Mouse (Mus musculus) gastrocnemius, postnatal 36 days (tissue): Measurements from ENCODE around the gene Krtap9-3. TPM values are rescaled to one million over a fixed set of nuclear protein-coding genes. Genes with fewer than 3 reads are reported as not detected.

Experiments used
- DNase-seq, 2 experiments: peaks; one replicate each; pipeline ENCODE4 v3.0.0; 2022
- intact Hi-C: fragments of 180-260 bp; cut with DNase I; formaldehyde crosslinking; loops from one replicate; pipeline ENCODE4 v1.15.1; 2025
- total RNA-seq, 2 experiments: library from RNA; stranded (reverse); gene quantifications; 2 replicates each; pipeline ENCODE4 v1.2.3; 2021

Gene Krtap9-3
- total RNA-seq, 2 experiments from 2014 or later: not detected

DNA sequence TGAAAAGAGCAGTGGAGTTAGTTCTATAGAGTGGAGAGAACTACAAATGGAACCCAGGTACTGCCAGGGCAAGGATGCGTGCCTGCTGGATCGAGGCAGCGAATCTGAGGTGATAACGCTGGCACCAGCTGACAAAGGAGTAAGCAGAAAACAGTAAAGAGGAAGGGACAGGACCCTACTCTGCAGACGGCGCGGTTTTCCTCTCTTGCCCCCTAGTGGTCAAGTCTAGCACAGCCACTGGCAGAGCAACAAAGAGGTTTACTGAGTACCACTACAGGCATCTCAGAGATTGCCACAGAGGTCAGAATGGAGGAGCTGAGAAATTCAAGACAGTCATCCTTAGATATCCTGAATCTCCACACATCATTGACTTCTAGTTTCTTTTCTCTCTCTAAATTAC, 23.8 kb downstream of the Krtap9-3 start:
- peak in 1 of 2 experiments; percentile 24 for DNase-seq
- intact Hi-C loops: loop anchor here (5.0 to 10.0 kb wide), 2 partner anchors 107 to 189 kb away; partner anchors contain the start of gene Krt10

DNA sequence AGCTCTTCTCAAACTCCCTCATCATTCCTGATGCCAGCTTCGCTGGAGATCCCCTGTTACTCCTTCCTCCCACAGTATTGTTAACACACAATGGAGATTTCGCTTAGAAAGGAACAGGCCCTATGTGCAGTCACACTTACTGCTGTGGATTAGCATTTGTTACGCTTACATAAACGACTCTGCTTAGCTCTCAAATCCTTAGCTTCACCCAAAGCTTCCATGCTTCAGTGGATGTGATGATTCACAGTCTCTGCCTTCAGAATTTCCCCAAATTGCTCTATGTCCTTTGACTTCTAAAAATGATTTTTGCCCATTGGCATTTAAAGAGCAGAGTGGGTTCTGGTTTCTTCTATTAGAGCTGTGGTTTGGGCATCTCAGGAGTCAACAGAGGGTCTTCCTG, 24.7 kb downstream of the Krtap9-3 start:
- no peak for DNase-seq
- intact Hi-C loops: loop anchor here (5.0 to 10.0 kb wide), 2 partner anchors 106 to 188 kb away; partner anchors contain the start of gene Krt10

DNA sequence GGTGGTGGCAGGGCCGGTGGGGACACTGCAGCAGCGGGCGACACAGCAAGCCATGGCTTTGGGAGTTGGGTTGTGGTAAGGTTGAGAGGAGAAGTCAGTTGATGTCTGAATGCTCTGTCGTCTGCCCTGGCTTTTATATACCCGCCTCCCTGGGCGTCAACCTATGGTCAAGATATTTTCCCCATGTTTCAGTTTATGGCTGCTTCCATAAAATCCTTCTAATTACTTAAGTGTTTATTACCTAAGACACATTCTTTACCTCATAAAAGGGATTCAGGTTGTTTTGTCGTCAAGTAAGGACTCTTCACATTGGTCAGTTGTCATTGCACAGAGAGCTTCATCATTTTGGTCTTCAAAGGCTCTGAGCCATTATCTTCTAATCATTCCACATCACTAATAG, 31.4 kb downstream of the Krtap9-3 start, which contains the start of gene Krtap3-1:
Krtap3-1 (minus strand) TSS at position 101 of the 400 bp plus-strand sequence.
- no peak for DNase-seq
- intact Hi-C loops: no loop called here

DNA sequence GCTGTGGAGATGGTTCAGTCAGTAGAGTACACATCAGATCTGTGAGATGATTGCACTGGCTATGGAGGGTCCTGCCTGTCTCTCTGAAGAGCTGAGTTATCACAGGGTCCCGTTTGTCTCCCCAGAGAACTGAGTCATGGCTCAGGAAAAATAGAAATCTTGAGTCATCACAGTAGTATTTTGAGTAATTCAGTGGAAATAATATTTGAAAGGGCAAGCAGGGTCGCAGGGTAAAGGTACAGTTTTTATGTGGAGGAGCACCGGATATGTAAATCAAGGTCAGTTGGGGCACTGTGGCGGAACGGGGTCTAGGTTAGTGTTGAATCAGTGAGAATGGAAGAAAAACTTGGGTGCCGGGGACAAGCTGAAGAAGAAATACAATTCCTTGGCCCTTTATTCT, 35.3 kb downstream of the Krtap9-3 start:
- intact Hi-C loops: no loop called here
- DNase-seq: no peak

DNA sequence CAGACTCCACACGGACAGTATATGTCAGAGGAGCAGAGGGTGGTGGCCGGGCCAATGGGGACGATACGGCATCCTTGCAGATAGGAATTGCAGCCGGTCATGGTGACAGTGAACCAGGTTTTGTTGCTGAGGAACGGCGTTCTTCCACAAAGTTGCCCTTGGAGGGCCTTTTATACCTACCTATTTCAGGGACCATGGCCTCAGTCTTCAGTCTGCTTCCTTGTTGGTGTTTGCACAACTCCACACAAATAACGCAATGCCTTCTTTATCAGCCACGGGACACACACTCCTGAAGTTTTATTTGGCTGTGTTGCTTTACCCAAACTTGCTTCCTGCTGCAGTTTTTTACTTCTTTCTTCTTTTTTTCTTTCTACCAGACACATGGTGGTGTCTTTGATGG, 38.5 kb downstream of the Krtap9-3 start, which contains the start of gene Gm11939:
Gm11939 (minus strand) TSS at position 101 of the 400 bp plus-strand sequence.
- intact Hi-C loops: no loop called here
- DNase-seq: no peak

DNA sequence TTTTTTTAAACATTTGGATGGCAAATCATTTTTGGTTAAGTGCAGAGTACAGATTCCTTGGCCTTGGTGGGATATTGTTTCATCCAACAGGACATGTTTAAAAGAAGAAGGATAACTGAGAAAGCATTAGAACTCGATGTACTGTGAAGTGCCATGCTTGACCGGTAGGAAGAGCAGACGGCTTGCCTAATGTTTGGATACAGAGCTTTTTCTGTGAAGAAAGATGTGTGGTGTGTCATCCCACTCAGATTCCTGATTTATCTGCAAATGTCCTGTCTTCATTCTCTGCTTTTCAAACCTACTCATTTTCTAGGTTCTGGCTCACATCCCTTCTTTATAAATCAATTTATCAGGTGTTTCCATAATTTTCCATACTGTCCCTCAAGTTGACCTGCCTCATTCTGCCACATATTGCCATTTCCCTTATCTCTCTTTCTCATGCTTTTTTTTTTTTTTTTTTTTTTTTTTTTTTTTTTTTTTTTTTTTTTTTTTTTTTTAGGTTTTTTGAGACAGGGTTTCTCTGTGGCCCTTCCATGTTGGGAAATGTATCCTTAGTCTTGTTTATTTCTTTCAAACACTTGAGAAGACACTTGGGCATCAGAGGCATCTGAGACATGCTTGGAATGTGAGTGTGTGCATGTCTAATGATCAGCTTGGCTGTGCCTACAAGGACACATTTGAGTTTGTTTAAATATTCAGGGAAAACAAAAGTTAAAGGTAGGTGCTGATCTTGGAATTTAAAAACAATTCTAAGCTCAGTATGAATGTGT, 39.7 kb downstream of the Krtap9-3 start:
- intact Hi-C loops: no loop called here
- DNase-seq: no peak

DNA sequence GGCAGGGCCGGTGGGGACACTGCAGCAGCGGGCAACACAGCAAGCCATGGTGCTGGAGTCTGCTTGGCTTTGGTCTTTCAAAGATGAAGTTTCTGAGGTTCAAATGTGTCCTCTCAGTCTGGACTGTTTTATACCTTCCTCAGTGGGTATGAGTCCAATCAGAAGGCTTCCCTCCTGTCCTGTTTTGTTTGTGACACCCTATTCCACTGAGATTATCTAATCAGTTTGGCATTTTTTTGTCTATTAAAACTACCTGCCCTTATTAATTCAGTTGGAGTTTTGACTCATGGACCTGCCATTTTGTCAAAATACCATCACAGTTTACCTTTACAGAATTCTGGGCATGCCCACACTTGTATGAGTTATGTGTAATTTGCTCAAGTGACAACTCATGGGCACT, 41.2 kb downstream of the Krtap9-3 start, which contains the start of gene Krtap3-2:
Krtap3-2 (minus strand) TSS at position 101 of the 400 bp plus-strand sequence.
- intact Hi-C loops: no loop called here

DNA sequence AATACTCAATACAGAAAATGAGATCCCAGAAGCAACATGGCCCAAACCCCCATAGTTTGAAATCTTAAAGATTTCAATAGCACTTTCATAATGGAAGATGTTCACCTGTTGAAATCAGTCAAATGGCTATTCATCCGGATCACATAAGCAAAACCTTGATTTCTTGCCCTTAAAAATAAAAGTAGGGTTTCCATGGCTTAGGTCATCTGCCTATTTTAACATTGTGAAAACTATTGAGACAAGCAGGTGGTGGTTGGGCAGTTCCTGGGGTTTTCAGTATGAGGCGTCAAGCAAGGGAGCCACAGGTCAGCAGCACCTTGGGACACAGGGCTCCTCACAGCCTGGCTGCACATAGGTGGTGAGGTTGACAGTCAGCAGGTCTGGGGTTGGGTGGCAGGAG, 41.7 kb downstream of the Krtap9-3 start:
- intact Hi-C loops: no loop called here

More for the DNA sequence above, 41.2 kb downstream of the Krtap9-3 start, which contains the start of gene Krtap3-2:
- DNase-seq: no peak

DNA sequence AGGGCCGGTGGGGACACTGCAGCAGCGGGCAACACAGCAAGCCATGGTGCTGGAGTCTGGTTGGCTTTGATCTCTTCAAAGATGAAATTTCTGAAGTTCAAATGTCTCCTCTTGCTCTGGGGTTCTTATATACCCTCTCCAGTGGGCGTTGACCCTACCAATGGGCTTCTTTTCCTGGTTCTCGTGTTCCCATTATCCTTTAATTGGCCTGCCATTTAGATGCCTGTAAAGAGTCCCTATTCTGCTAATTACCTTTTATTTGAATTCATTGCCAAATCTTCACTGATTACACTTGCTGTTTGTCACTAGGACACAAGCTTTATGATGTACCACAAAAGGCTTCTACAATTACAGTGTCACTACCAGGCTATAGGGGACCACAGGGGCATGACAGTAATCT, 47.1 kb downstream of the Krtap9-3 start, which contains the start of gene Krtap3-3:
Krtap3-3 (minus strand) TSS at position 101 of the 400 bp plus-strand sequence.
- intact Hi-C loops: no loop called here

More for the DNA sequence above, 41.7 kb downstream of the Krtap9-3 start:
- DNase-seq: no peak

DNA sequence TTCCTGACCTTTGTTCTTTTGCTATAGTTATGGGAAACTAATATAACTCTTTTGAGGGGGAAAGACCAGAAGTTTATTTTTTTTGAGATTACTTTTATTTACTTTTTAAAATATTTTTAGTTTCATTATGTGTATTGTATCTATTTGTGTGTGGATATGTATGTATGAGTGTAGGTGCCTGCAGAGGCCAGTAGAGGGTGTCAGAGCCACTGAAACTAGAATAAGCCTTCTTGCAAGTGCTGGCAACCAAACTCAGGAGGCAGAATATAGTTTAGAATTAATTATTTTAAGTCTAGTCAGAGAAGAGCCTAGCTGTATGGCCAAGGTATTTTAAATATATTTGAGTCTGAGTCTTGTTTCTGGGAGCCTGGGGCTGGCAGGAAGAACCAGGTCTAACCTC, 50.0 kb downstream of the Krtap9-3 start:
- intact Hi-C loops: no loop called here
- DNase-seq: no peak

More for the DNA sequence above, 47.1 kb downstream of the Krtap9-3 start, which contains the start of gene Krtap3-3:
- no peak for DNase-seq

Other genes with a start within 250 kb of the Krtap9-3 start
- gene Krt27, start 247.0 kb downstream of the Krtap9-3 start, total RNA-seq: not detected
- gene Krt28, start 223.2 kb downstream of the Krtap9-3 start, total RNA-seq: not detected
- 1 to 10 TPM; 3.3 to 3.5 TPM for gene Krt10, start 208.7 kb downstream of the Krtap9-3 start, total RNA-seq
- gene Krt12, start 175.8 kb downstream of the Krtap9-3 start, total RNA-seq: not detected
- under 1 TPM in 1 of 2 experiments, not detected in 1; 0.17 TPM for gene Krt20, start 160.0 kb downstream of the Krtap9-3 start, total RNA-seq
- gene Krt23, start 105.0 kb downstream of the Krtap9-3 start, total RNA-seq: not detected
- not detected for gene Krt39, start 76.8 kb downstream of the Krtap9-3 start, total RNA-seq
- gene Krt40, start 54.9 kb downstream of the Krtap9-3 start, total RNA-seq: not detected
- gene Krtap3-3, start 47.2 kb downstream of the Krtap9-3 start, total RNA-seq: not detected
- not detected for gene Krtap3-2, start 41.3 kb downstream of the Krtap9-3 start, total RNA-seq
- not detected for gene Gm11939, start 38.6 kb downstream of the Krtap9-3 start, total RNA-seq
- not detected for gene Krtap3-1, start 31.5 kb downstream of the Krtap9-3 start, total RNA-seq
- not detected for gene Krtap1-5, start 17.1 kb downstream of the Krtap9-3 start, total RNA-seq
- gene Krtap1-4, start 14.5 kb downstream of the Krtap9-3 start, total RNA-seq: not detected
- not detected for gene Krtap1-3, start 6.8 kb downstream of the Krtap9-3 start, total RNA-seq
- gene Gm11938, start 5.2 kb upstream of the Krtap9-3 start, total RNA-seq: not detected
- not detected for gene Gm11937, start 12.1 kb upstream of the Krtap9-3 start, total RNA-seq
- gene Krtap2-4, start 16.7 kb upstream of the Krtap9-3 start, total RNA-seq: not detected
- not detected for gene Gm11562, start 22.3 kb upstream of the Krtap9-3 start, total RNA-seq
- gene Krtap4-1, start 30.1 kb upstream of the Krtap9-3 start, total RNA-seq: not detected
- gene Krtap4-2, start 37.0 kb upstream of the Krtap9-3 start, total RNA-seq: not detected
- not detected for gene Krtap4-7, start 46.0 kb upstream of the Krtap9-3 start, total RNA-seq
- not detected for gene Gm11555, start 52.1 kb upstream of the Krtap9-3 start, total RNA-seq
- not detected for gene Gm11563, start 60.9 kb upstream of the Krtap9-3 start, total RNA-seq
- not detected for gene Krtap4-6, start 67.9 kb upstream of the Krtap9-3 start, total RNA-seq
- not detected for gene Gm14190, start 92.6 kb upstream of the Krtap9-3 start, total RNA-seq
- gene Gm14180, start 136.2 kb upstream of the Krtap9-3 start, total RNA-seq: not detected
- not detected for gene Gm11595, start 174.8 kb upstream of the Krtap9-3 start, total RNA-seq
- not detected for gene Krtap4-8, start 182.6 kb upstream of the Krtap9-3 start, total RNA-seq
- not detected for gene Krtap4-9, start 187.1 kb upstream of the Krtap9-3 start, total RNA-seq
- not detected for gene Gm11596, start 195.4 kb upstream of the Krtap9-3 start, total RNA-seq
- gene Gm11569, start 200.8 kb upstream of the Krtap9-3 start, total RNA-seq: not detected
- not detected for gene Gm11554, start 206.3 kb upstream of the Krtap9-3 start, total RNA-seq
- gene Krtap4-13, start 211.8 kb upstream of the Krtap9-3 start, total RNA-seq: not detected
- not detected for gene Gm11564, start 217.6 kb upstream of the Krtap9-3 start, total RNA-seq
- not detected for gene 2300003K06Rik, start 240.0 kb upstream of the Krtap9-3 start, total RNA-seq